13 mouse cellular contexts compared by ENCODE assay signal in genomic region chr7:133010477-133010876, GRCm38 (mm10).
DNase-seq lines count a peak whose midpoint lies in the region; ATAC-seq lines count a peak whose summit lies in the region.
"Had no signal": no experiment of that assay in that cellular context is flagged by ENCODE, and none has a peak within 500 bp of the region (broad histone marks: within the 10 kb centered on the region; RNA-seq: fewer than 3 reads in every experiment).

No protein-coding gene starts in this region.

- no peak overlapping the region for H3K4me2 ChIP-seq in intestine, embryonic 14.5 days (ENCODE audit: low read length)
- H3K4me2 ChIP-seq in intestine, embryonic 16.5 days (ENCODE audit: low read depth, low read length), result no peak overlapping the region
- no peak overlapping the region for H3K4me2 ChIP-seq in embryonic facial prominence, embryonic 14.5 days (ENCODE audit: low read depth, low read length)
- H3K4me2 ChIP-seq in midbrain, embryonic 15.5 days, result no peak overlapping the region
- H3K4me2 ChIP-seq: lung, embryonic 15.5 days had no signal

- 74% methylated on average over 3 of the region's 3 CpGs for WGBS in intestine, embryonic 14.5 days
- WGBS in intestine, embryonic 16.5 days, result 71% methylated on average over 3 of the region's 3 CpGs
- 89% methylated on average over 3 of the region's 3 CpGs for WGBS in embryonic facial prominence, embryonic 14.5 days
- 81% methylated on average over 3 of the region's 3 CpGs for WGBS in midbrain, embryonic 15.5 days

- peaks cover 68% of the 10 kb centered on the region for H3K4me1 ChIP-seq in intestine, embryonic 14.5 days (replicated peaks; ENCODE audit: control insufficient read depth, insufficient read depth, low read length)
- H3K4me1 ChIP-seq in intestine, embryonic 16.5 days (ENCODE audit: control insufficient read depth, insufficient read depth, low read length), result peaks cover 79% of the 10 kb centered on the region
- H3K4me1 ChIP-seq in embryonic facial prominence, embryonic 14.5 days (ENCODE audit: control insufficient read depth, insufficient read depth, low read length), result peaks cover 39% of the 10 kb centered on the region
- H3K4me1 ChIP-seq in midbrain, embryonic 15.5 days, result peaks cover 60% of the 10 kb centered on the region

- peak overlapping the region; percentile 64; the same call in 1 of the 2 replicates for H3K27ac ChIP-seq in intestine, embryonic 14.5 days (ENCODE audit: low read depth)
- H3K27ac ChIP-seq in intestine, embryonic 16.5 days (ENCODE audit: low read length), result no peak overlapping the region
- peak overlapping the region; percentile 36; the same call in 1 of the 2 replicates for H3K27ac ChIP-seq in embryonic facial prominence, embryonic 14.5 days (replicated peaks; ENCODE audit: low read depth, low read length)
- peak overlapping the region; percentile 79 for H3K27ac ChIP-seq in midbrain, embryonic 15.5 days
- H3K27ac ChIP-seq: lung, embryonic 15.5 days had no signal

- H3K9me3 ChIP-seq in intestine, embryonic 14.5 days (ENCODE audit: control insufficient read depth, low read length), result no peaks in the 10 kb centered on the region
- H3K9me3 ChIP-seq in intestine, embryonic 16.5 days (ENCODE audit: control insufficient read depth, low read length), result no peaks in the 10 kb centered on the region
- H3K9me3 ChIP-seq in embryonic facial prominence, embryonic 14.5 days (ENCODE audit: control insufficient read depth, low read length), result no peaks in the 10 kb centered on the region
- no peaks in the 10 kb centered on the region for H3K9me3 ChIP-seq in midbrain, embryonic 15.5 days
- H3K9me3 ChIP-seq: limb, embryonic 13.5 days; lung, embryonic 15.5 days had no signal

- H3K36me3 ChIP-seq in intestine, embryonic 14.5 days (ENCODE audit: control insufficient read depth, insufficient read depth, low read length), result peaks cover 23% of the 10 kb centered on the region
- 0 out of 2 replicates have a peak, but pooled peaks cover 5% of the 10 kb centered on the region for H3K36me3 ChIP-seq in intestine, embryonic 16.5 days (ENCODE audit: control insufficient read depth, insufficient read depth, low read length)
- H3K36me3 ChIP-seq in embryonic facial prominence, embryonic 14.5 days (ENCODE audit: control insufficient read depth, insufficient read depth, low read length), result 0 out of 2 replicates have a peak, but pooled peaks cover 6% of the 10 kb centered on the region
- H3K36me3 ChIP-seq in midbrain, embryonic 15.5 days (replicated peaks), result no peaks in the 10 kb centered on the region

- no peak overlapping the region for H3K4me3 ChIP-seq in intestine, embryonic 14.5 days (ENCODE audit: low read depth, low read length)
- no peak overlapping the region for H3K4me3 ChIP-seq in intestine, embryonic 16.5 days (ENCODE audit: low read length)
- no peak overlapping the region for H3K4me3 ChIP-seq in embryonic facial prominence, embryonic 14.5 days (ENCODE audit: low read depth, low read length)
- H3K4me3 ChIP-seq in midbrain, embryonic 15.5 days, result no peak overlapping the region
- H3K4me3 ChIP-seq: limb, embryonic 13.5 days; lung, embryonic 15.5 days had no signal

- ATAC-seq in cerebellum, adult (ENCODE audit: insufficient number of reproducible peaks, low FRiP score, low TSS enrichment), result no peak
- ATAC-seq in intestine, embryonic 14.5 days (replicated peaks; ENCODE audit: low FRiP score, low TSS enrichment, low read depth), result no peak
- ATAC-seq in intestine, embryonic 16.5 days, result no peak
- ATAC-seq in embryonic facial prominence, embryonic 14.5 days (ENCODE audit: low read depth), result no peak
- no peak for ATAC-seq in midbrain, embryonic 15.5 days (replicated peaks)
- no peak for ATAC-seq in erythroid progenitor cell, adult 5-6 weeks (replicated peaks; ENCODE audit: low FRiP score, poor library complexity, severe bottlenecking)

- H3K27me3 ChIP-seq in intestine, embryonic 14.5 days (replicated peaks; ENCODE audit: control insufficient read depth, insufficient read depth, low read length), result no peaks in the 10 kb centered on the region
- H3K27me3 ChIP-seq in intestine, embryonic 16.5 days (replicated peaks; ENCODE audit: control insufficient read depth, insufficient read depth, low read length), result no peaks in the 10 kb centered on the region
- no peaks in the 10 kb centered on the region for H3K27me3 ChIP-seq in embryonic facial prominence, embryonic 14.5 days (replicated peaks; ENCODE audit: control insufficient read depth, insufficient read depth, low read length)
- H3K27me3 ChIP-seq in midbrain, embryonic 15.5 days (replicated peaks), result no peaks in the 10 kb centered on the region
- H3K27me3 ChIP-seq: limb, embryonic 13.5 days; lung, embryonic 15.5 days had no signal

- peak; percentile 73 to 76 for DNase-seq in cerebellum, postnatal 10 days
- no peak for DNase-seq in intestine, embryonic 14.5 days (ENCODE audit: low spot score)
- no peak for DNase-seq in embryonic facial prominence, embryonic 14.5 days (ENCODE audit: low spot score)
- DNase-seq in frontal cortex, postnatal 14 days (ENCODE audit: low spot score in 2 of 2), result no peak
- DNase-seq: B cell, adult 2 months; gastrocnemius, postnatal 36 days; thymus, postnatal 14 days had no signal

- H3K9ac ChIP-seq in intestine, embryonic 14.5 days (ENCODE audit: low read length), result no peak overlapping the region
- no peak overlapping the region for H3K9ac ChIP-seq in intestine, embryonic 16.5 days (ENCODE audit: low read depth, low read length)
- H3K9ac ChIP-seq in embryonic facial prominence, embryonic 14.5 days (ENCODE audit: low read depth, low read length), result no peak overlapping the region
- no peak overlapping the region for H3K9ac ChIP-seq in midbrain, embryonic 15.5 days
- H3K9ac ChIP-seq: limb, embryonic 13.5 days; lung, embryonic 15.5 days had no signal

Comparison
In these comparisons a context has a peak if more than half of its experiments do, and no peak if none do; other contexts are left out.
1. DNase-seq: peak in cerebellum, postnatal 10 days (2 of 2); none in intestine, embryonic 14.5 days (single experiment), embryonic facial prominence, embryonic 14.5 days (single experiment) and frontal cortex, postnatal 14 days (0 of 2).